Mouse (Mus musculus): ENCODE measurements around the gene Gm11938.
"Not testable (repeated sequence)": the region's sequence is repeated elsewhere in the genome, so short reads cannot be mapped to it uniquely, and the experiment has no call there.

The Gm11938 gene

DNA sequence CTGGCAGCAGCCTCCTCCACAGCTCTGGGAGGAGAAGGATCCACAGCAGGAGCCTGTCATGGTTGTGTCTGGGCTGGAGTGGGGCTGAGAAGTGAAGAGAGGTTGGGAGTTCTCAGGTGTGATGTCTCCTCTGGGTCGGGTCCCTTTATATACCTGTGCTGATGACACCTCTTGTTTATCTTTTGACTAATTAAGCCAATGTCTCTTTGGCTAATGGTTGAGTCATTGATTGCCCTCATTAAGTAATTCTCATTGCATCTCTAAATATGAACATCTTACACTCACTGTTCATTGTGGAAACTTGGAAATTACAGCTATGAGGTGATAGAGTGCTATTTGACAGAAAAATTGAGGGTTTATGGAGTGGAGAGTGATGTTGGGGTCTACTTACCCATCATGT, at the start of gene Gm11938:
Gene Gm11938 (minus strand): TSS at position 101 of the 400 bp plus-strand sequence.
- DNase-seq, result not testable (repeated sequence)

DNA sequence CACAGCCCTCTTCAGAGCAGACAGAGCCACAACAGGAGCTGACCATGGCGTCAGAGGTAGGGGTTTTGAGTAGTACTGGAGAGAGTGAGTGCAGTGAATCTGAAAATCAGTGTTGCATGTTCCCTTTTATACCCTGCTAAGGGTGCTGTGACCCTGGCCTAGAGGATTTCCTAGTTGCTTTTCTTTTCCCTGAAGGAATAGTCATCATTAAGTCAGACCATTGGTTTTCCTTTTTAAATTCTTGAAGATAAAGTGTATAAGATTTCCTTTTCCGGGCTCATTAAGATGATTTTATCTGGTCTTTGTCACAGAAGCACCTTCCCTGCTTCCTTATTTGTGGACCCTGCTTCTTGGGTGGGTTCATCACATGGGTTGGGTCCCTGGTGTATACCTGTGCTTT, 47.0 kb upstream of the Gm11938 start, which contains the start of gene Gm11555:
Gene Gm11555 (minus strand): TSS at position 101 of the 400 bp plus-strand sequence.
- DNase-seq, result no peak

DNA sequence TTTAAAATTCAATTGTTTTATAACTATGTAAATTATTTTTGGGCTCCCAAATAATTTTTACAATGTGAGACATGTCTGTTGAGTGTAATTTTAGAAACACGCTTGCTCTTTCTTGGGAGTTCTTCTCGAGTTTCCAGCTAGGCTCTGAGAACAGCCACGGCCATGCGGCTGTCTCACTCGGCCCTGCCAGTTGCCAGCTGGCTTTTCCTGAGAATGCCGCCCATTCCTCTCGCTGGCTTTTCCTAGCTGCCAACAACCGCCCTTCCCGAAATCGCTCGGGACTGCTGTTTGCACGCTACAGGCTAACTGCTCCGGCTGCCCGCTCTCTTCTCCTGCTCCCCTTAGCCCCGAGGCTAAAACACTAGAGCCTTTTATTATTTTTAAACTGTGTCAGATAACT, 43.3 kb upstream of the Gm11938 start:
- no peak for DNase-seq

DNA sequence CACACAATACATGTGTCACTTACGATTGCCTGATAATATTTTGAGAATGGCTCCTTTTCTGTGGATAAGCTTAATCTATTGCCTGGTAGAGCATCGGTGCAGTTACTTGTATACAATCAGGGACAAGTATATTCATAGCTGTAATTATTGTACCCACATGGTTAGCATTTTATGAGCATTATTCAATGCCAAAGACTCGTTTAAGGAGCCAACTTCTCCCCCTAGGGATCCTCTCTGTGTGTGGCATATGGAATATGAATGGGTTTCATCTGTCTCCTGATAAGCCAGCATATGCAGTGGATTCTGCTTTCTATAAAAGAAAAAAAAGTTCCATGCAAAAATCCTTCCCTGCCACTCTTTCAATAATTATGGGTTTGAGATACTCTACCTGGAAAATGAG, 41.2 kb upstream of the Gm11938 start:
- no peak for DNase-seq

DNA sequence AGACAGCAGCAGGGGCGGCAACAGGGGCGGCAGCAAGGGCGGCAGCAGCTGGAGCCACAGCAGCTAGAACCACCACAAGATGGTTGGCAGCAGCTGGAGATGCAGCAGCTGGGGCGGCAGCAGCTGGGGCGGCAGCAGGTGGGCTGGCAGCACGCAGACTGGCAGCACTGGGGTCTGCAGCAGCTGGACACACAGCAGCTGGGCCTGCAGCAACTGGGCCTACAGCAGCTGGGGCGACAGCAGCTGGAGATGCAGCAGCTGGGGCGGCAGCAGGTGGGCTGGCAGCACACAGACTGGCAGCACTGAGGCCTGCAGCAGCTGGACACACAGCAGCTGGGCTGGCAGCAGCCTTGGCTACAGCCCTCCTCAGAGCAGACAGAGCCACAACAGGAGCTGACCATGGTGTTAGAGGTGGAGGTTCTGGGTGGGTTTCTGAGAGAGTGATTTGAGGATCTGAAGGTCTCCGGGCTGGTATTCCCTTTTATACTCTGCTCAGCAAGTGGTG, 40.6 kb upstream of the Gm11938 start, which contains the start of gene Krtap4-7:
Gene Krtap4-7 (minus strand): TSS at position 455 of the 505 bp plus-strand sequence.
- DNase-seq, result not testable (repeated sequence)

DNA sequence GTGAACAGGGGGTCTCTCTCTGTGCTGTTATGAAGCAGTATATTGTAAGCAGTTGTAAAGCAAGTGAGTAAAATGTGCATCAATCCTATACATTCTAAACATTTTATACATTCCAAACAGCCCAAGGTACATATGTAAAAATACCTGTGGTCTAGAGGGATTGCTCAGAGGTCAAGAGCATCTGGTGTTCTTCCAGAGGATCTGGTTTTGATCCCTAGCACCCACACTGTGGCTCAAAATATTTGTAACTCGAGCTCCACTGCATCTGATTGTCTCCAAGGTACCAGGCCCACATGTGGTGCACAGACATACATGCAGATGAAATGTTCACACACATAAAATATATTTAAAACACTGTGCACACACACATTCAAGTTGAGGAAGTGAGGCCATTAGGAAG, 37.8 kb upstream of the Gm11938 start:
- DNase-seq, result no peak

DNA sequence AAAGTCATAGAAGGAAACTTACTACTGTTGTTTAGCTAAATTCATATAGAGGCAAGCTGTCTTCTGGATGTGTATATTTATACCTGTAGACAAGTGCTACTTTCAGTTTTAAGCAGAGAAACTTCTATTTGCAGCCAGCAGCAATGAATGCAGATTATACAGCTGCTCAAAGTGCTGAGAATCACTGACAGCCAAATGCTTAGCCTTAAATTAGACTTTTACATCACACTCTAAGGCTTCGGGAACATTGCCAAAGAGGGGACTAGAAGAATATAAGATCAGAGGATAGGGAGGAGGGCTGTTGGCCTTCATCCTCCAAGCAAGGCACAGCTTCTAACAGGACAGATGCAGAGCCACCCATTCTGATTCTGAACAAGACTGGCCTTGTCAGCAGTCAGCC, 34.0 kb upstream of the Gm11938 start:
- no peak for DNase-seq

DNA sequence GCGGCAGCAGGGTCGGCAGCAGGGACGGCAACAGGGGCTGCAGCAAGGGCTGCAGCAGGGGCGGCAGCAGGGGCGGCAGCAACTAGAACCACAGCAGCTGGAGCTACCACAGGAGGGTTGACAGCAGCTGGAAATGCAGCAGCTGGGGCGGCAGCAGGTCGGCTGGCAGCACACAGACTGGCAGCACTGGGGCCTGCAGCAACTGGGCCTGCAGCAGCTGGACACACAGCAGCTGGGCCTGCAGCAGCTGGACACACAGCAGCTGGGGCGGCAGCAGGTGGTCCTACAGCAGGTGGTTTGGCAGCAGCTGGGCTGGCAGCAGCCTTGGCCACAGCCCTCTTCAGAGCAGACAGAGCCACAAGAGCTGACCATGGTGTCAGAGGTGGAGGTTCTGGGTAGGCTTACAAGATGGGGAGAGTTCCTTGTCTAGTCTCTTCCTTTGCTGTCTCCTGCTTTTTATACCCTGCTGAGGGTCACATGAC, 31.6 kb upstream of the Gm11938 start, which contains the start of gene Krtap4-2:
Gene Krtap4-2 (minus strand): TSS at position 432 of the 482 bp plus-strand sequence.
- DNase-seq, result no peak

DNA sequence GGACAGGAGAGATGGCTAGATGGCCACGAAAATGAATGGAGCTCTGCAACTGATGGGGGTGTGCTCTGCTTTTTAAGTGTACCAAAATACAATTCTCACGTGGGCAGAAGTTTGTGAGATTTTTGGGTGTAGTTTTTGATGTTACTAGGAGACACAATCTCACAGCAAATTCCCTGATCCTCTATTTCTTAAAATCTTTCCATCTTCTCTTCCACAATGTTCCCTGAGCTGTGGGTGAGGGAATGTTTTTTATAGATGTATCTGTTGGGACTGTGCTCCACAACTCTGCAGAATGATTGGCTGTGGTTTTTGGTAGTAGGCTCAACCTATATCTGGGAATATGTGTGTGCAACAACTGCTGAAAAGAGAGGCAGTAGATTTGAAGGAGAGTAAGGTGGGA, 30.2 kb upstream of the Gm11938 start:
- no peak for DNase-seq

DNA sequence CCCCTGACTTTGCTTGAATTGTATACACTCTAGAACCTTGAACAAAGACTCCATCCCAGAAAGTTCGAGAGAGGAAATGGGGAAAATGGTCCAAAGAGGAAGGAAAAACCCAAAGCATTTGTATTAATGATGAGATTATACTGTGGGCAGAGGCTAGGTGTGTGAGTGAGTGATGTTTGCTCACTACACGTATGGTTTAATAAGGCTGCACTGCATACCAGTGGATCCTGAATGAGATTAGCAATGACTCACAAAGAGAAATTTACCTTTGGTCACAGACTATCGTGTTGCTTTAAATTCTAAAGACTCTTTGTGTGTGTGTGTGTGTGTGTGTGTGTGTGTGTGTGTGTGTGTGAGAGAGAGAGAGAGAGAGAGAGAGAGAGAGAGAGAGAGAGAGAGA, 27.8 kb upstream of the Gm11938 start:
- DNase-seq, result no peak

DNA sequence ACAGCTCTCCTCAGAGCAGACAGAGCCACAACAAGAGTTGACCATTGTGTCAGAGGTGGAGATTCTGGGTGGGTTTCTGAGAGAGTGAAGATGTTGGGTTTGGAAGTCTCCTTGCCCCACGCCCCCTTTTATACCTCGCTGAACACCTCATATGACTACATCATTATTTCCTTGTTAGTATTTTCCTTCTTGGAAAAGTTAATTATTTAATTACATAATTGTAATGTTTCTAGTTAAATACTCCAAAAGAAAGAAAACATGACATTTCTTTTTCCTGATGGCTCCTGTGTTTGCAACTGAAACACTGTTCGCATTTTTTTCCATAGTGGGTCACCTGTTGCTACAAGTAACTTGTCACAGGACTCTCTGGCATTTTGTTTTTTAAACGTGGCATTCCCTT, 25.0 kb upstream of the Gm11938 start, which contains the start of gene Krtap4-1:
Gene Krtap4-1 (minus strand): TSS at position 101 of the 400 bp plus-strand sequence.
- no peak for DNase-seq

DNA sequence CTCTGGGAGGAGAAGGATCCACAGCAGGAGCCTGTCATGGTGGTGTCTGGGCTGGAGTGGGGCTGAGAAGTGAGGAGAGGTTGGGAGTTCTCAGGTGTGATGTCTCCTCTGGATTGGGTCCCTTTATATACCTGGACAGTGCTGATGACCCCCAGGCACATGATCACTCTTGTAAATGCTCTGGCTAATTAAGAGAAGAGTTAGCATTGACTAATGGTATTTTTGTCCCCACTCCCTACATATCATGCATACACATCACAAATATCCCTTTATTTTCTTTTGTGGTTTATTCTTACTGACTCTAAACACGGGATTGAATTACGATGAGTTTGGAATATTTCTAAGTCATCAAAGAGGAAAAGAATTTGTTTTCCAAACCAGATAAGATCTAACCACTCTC, 17.2 kb upstream of the Gm11938 start, which contains the start of gene Gm11562:
Gene Gm11562 (minus strand): TSS at position 101 of the 400 bp plus-strand sequence.
- DNase-seq, result no peak

DNA sequence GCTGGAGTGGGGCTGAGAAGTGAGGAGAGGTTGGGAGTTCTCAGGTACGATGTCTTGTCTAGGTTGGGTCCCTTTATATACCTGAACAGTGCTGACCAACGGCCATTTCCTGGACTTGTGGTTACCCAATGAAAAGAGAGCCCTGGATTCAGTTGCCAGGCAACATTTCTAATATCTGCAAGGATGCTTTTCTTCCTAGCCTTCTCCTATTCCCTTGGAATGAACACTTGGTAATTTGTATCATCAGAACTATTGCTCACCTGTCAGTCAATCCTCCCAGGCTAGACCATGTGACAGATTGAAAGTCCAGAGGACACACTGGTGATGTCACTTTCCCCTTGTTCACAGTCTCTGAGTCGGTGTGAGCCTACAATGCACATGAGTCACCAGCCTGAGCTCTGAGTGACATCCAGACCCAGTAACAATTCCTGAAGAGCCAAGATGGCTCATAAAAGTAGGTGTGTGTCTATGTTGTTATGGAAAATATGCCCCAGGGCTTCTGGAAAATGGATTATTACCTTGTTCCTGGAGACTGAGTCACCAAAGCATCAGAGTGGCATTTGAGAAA, 11.8 kb upstream of the Gm11938 start, which contains the start of gene Krtap2-4:
Gene Krtap2-4 (minus strand): TSS at position 51 of the 568 bp plus-strand sequence.
- no peak for DNase-seq

DNA sequence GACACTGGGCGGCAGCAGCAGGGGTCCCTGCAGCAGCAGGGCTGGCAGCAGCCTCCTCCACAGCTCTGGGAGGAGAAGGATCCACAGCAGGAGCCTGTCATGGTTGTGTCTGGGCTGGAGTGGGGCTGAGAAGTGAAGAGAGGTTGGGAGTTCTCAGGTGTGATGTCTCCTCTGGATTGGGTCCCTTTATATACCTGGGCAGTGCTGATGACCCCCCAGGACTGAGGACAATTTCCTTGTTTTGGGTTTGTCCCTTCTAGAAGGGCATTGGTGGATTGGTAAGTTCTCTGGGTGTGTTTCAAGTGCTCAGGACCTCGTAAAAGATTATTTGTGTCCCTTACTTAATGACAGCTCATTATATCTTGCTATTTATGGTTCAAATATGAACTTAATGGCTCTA, 7.0 kb upstream of the Gm11938 start, which contains the start of gene Gm11937:
Gene Gm11937 (minus strand): TSS at position 101 of the 400 bp plus-strand sequence.
- not testable (repeated sequence) for DNase-seq

DNA sequence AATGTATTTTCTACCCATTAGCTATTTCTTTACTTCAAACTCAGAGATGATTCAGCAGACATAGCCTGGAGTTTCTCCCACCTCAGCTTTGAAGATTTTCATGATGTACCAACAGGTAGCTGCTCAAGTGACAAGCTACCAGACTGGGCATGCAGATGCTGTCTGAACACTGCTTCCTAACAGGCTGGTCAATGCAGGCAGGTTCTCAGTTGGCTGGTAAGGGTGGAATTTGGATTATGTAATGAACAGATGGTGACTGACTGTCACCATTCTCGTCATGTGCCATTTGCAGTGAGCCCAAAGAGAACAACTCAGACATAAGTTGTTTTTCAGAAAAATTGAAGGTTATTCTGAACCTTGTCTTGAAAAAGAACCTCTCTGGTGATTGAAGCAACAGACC, 6.0 kb upstream of the Gm11938 start:
- DNase-seq, result no peak

DNA sequence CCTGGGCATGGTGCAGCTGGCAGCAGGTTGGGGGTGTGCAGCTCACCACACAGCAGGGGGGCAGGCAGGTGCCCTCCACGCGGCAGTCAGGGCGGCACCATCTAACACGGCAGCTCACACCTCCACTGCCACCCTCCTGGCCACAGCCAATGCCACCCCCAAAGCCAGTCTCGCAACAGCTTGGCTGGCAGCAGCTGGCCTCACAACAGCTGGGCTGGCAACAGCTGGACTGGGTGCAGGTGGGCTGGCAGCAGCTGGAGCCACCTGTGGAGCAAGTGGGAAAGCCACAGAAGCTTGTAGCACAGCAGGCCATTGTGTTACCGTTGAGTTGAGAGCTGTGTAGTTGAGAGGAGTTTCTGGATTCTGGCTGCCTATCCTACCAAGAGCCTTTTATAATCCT, 5.4 kb downstream of the Gm11938 start, which contains the start of gene Krtap9-3:
Gene Krtap9-3 (minus strand): TSS at position 364 of the 400 bp plus-strand sequence.
- DNase-seq, result not testable (repeated sequence)

DNA sequence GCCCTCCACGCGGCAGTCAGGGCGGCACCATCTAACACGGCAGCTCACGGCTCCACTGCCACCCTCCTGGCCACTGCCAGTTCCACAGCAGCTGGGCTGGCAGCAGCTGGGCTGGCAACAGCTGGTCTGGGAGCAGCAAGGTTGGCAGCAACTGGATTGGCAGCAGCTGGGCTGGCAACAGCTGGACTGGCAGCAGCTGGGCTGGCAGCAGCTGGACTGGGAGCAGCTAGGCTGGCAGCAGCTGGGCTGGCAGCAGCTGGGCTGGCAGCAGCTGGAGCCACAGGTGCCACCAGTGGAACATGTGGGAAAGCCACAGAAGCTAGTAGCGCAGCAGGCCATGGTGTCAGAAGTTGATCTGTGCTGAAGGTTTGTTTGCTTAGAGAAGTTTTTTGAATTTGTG, 12.1 kb downstream of the Gm11938 start, which contains the start of gene Krtap1-3:
Gene Krtap1-3 (minus strand): TSS at position 359 of the 400 bp plus-strand sequence.
- no peak for DNase-seq

DNA sequence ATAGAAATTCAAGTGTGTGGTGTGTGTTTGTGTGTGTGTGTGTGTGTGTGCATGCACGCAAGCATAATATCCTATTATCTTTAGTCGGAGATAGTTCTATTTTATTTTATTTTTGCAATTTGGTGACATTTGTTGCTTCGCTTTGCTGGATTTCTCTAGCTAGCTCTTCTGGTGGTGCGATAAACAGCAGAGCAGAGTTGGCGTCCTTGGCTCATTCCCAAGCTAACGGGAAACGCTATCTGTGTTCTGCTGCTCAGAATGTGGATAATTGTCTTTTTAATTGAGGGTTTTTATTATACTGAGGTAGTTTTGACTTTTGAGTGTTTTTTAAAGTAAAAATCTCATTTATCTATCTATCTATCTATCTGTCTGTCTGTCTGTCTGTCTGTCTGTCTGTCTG, 18.0 kb downstream of the Gm11938 start:
- no peak for DNase-seq

DNA sequence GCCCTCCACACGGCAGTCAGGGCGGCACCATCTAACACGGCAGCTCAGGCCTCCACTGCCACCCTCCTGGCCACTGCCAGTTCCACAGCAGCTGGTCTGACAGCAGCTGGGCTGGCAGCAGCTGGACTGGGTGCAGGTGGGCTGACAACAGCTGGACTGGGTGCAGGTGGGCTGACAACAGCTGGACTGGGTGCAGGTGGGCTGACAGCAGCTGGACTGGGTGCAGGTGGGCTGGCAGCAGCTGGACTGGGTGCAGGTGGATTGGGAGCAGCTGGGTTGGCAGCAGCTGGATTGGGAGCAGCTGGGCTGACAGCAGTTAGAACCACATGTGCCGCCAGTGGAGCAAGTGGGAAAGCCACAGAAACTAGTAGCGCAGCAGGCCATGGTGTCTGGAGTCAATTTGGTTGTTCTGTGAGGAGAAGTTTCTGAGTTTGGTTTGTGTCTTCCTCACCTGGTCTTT, 19.8 kb downstream of the Gm11938 start, which contains the start of gene Krtap1-4:
Gene Krtap1-4 (minus strand): TSS at position 410 of the 460 bp plus-strand sequence.
- no peak for DNase-seq

DNA sequence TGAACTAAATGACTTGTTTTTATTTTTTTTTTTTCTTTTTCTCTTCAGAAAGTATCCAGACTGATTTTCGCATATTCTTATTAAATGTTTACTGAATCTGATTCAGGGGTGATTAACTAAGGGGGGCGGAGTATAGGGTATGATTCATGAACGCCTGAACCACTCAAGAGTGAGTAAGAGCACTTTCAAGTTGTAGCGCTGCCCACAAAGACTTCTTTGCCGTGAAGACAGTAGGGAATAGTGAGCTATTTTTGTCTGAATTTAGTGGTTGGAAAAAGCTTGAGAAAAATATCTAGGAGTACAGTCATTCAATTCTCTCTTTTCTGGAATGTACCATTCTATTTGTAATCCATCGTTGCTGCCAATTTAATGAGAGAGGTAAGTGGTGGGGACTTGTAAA, 21.5 kb downstream of the Gm11938 start:
- DNase-seq, result no peak

DNA sequence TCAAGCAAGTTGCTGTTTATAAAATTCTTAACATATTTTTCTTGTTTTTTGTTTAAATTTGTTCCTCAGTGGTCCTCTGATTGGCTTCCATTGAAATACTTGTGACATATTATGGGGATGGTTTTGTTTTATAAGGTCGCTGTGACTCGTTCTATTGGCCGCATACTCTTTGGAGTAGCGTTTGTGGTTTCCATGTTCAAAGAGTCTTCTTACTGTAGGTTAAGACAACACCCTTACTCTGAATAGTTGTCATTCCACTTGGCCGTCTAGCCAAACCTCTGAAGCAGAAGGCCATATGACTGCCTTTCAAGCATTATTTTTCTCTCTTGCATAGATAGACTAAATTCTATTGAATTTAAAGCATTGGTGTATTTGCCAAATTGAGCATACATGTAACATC, 22.1 kb downstream of the Gm11938 start:
- no peak for DNase-seq

DNA sequence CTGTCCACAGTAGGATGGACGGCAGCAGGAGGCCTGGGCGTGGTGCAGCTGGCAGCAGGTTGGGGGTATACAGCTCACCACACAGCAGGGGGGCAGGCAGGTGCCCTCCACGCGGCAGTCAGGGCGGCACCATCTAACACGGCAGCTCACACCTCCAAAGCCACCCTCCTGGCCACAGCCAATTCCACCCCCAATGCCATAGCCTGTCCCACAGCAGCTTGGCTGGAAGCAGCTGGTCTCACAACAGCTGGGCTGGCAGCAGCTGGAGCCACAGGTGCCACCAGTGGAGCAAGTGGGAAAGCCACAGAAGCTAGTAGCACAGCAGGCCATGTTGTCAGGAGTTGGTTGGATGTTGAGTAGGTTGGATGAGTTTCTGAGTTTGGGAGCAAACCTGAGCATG, 22.5 kb downstream of the Gm11938 start, which contains the start of gene Krtap1-5:
Gene Krtap1-5 (minus strand): TSS at position 381 of the 400 bp plus-strand sequence.
- no peak for DNase-seq

DNA sequence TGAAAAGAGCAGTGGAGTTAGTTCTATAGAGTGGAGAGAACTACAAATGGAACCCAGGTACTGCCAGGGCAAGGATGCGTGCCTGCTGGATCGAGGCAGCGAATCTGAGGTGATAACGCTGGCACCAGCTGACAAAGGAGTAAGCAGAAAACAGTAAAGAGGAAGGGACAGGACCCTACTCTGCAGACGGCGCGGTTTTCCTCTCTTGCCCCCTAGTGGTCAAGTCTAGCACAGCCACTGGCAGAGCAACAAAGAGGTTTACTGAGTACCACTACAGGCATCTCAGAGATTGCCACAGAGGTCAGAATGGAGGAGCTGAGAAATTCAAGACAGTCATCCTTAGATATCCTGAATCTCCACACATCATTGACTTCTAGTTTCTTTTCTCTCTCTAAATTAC, 29.0 kb downstream of the Gm11938 start:
- DNase-seq, result peak; percentile 11 to 16

DNA sequence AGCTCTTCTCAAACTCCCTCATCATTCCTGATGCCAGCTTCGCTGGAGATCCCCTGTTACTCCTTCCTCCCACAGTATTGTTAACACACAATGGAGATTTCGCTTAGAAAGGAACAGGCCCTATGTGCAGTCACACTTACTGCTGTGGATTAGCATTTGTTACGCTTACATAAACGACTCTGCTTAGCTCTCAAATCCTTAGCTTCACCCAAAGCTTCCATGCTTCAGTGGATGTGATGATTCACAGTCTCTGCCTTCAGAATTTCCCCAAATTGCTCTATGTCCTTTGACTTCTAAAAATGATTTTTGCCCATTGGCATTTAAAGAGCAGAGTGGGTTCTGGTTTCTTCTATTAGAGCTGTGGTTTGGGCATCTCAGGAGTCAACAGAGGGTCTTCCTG, 29.9 kb downstream of the Gm11938 start:
- no peak for DNase-seq

All from thymus, adult 18-20 months (tissue).